Mouse (Mus musculus) MEL (cell line): ENCODE data around the gene Srebf1. TPM values are rescaled to one million over a fixed set of nuclear protein-coding genes. Genes with fewer than 3 reads are reported as not detected.

Experiments used
- DNase-seq: peaks from one replicate; pipeline ENCODE4 v3.0.0; 2011; ENCODE audit warnings: low read depth, low spot score
- H3K27ac ChIP-seq: 2 replicates; pipeline ENCODE4 v1.5.1; 2012; ENCODE audit warnings: low read depth, mild to moderate bottlenecking, control low read depth, low read length, moderate library complexity; ENCODE audit not compliant: control insufficient read depth
- H3K27me3 ChIP-seq, 2 experiments: fragments of 150-350 bp in 1 of 2; sonication (generic) in 1 of 2; 2 replicates each; pipeline ENCODE4 v1.6.1; 2012; ENCODE audit warnings: low read length in 2 of 2, mild to moderate bottlenecking in 2 of 2, improper control_type of control experiment in 1 of 2, moderate library complexity in 1 of 2; ENCODE audit not compliant: insufficient read depth in 2 of 2, control insufficient read depth in 1 of 2
- H3K36me3 ChIP-seq, 2 experiments: 2 replicates each; pipeline ENCODE4 v1.6.1; 2012 to 2014; ENCODE audit warnings: low read length in 2 of 2, improper control_type of control experiment in 1 of 2, inconsistent platforms in 1 of 2, mild to moderate bottlenecking in 1 of 2; ENCODE audit not compliant: insufficient read depth in 2 of 2, control insufficient read depth in 1 of 2
- H3K4me1 ChIP-seq, 2 experiments: fragments of 150-350 bp in 1 of 2; sonication (generic) in 1 of 2; 2 replicates each; pipeline ENCODE4 v1.6.1; 2012; ENCODE audit warnings: low read length in 2 of 2, improper control_type of control experiment in 1 of 2, mild to moderate bottlenecking in 1 of 2; ENCODE audit not compliant: insufficient read depth in 2 of 2, control insufficient read depth in 1 of 2
- H3K4me3 ChIP-seq, 2 experiments: fragments of 150-350 bp in 1 of 2; sonication (generic) in 1 of 2; 2 replicates each; pipeline ENCODE4 v1.5.1; 2012; ENCODE audit warnings: low read depth in 2 of 2, low read length in 2 of 2, mild to moderate bottlenecking in 2 of 2, moderate library complexity in 2 of 2, control low read depth in 1 of 2, improper control_type of control experiment in 1 of 2; ENCODE audit not compliant: control insufficient read depth in 1 of 2, insufficient read depth in 1 of 2
- H3K79me2 ChIP-seq: 2 replicates; pipeline ENCODE4 v1.6.1; 2012; ENCODE audit warnings: mild to moderate bottlenecking, low read length, moderate library complexity; ENCODE audit not compliant: control insufficient read depth, poor library complexity, insufficient read depth
- H3K9ac ChIP-seq: 2 replicates; pipeline ENCODE4 v1.6.1; 2012; ENCODE audit warnings: low read depth, mild to moderate bottlenecking, control low read depth, low read length, moderate library complexity; ENCODE audit not compliant: control insufficient read depth, poor library complexity, severe bottlenecking
- H3K9me3 ChIP-seq: fragments of 150-350 bp; sonication (generic); replicated peaks from 2 replicates; pipeline ENCODE4 v1.6.1; 2012; ENCODE audit warnings: mild to moderate bottlenecking, low read length, improper control_type of control experiment, moderate library complexity; ENCODE audit not compliant: insufficient read depth
- BHLHE40 ChIP-seq: IDR thresholded peaks from 2 replicates; pipeline ENCODE4 v1.6.1; 2012; ENCODE audit warnings: low read depth, mild to moderate bottlenecking, inconsistent platforms, low read length, improper control_type of control experiment, borderline replicate concordance
- GABPA ChIP-seq: IDR thresholded peaks from 2 replicates; pipeline ENCODE4 v1.6.1; 2012; ENCODE audit warnings: low read depth, mild to moderate bottlenecking, inconsistent platforms, low read length, improper control_type of control experiment, moderate library complexity
- HCFC1 ChIP-seq: IDR thresholded peaks from 2 replicates; pipeline ENCODE4 v1.6.1; 2012; ENCODE audit warnings: low read depth, mild to moderate bottlenecking, inconsistent platforms, low read length, improper control_type of control experiment, moderate library complexity
- JUND ChIP-seq: IDR thresholded peaks from 2 replicates; pipeline ENCODE4 v1.6.1; 2011; ENCODE audit warnings: low read depth, mild to moderate bottlenecking, improper control_type of control experiment, low read length
- MAX ChIP-seq: IDR thresholded peaks from 2 replicates; pipeline ENCODE4 v1.6.1; 2011; ENCODE audit warnings: low read length, improper control_type of control experiment
- MEF2A ChIP-seq: IDR thresholded peaks from 2 replicates; pipeline ENCODE4 v1.6.1; 2014; ENCODE audit warnings: low read depth, mild to moderate bottlenecking, inconsistent platforms, low read length, improper control_type of control experiment; ENCODE audit not compliant: poor library complexity, insufficient replicate concordance, severe bottlenecking; ENCODE audit errors: extremely low read depth
- MYB ChIP-seq: IDR thresholded peaks from 2 replicates; pipeline ENCODE4 v1.6.1; 2011; ENCODE audit warnings: mild to moderate bottlenecking, low read depth, low read length, improper control_type of control experiment
- NELFE ChIP-seq: IDR thresholded peaks from 2 replicates; pipeline ENCODE4 v1.6.1; 2011; ENCODE audit warnings: low read depth, low read length, improper control_type of control experiment
- POLR2AphosphoS2 ChIP-seq: IDR thresholded peaks from 2 replicates; pipeline ENCODE4 v1.6.1; 2011; ENCODE audit warnings: low read length, improper control_type of control experiment
- RCOR1 ChIP-seq: IDR thresholded peaks from 2 replicates; pipeline ENCODE4 v1.6.1; 2012; ENCODE audit warnings: low read depth, mild to moderate bottlenecking, inconsistent platforms, low read length, improper control_type of control experiment
- SMC3 ChIP-seq: IDR thresholded peaks from 2 replicates; pipeline ENCODE4 v1.6.1; 2011; ENCODE audit warnings: low read depth, low read length, improper control_type of control experiment
- TCF12 ChIP-seq: IDR thresholded peaks from 2 replicates; pipeline ENCODE4 v1.6.1; 2014; ENCODE audit warnings: low read depth, mild to moderate bottlenecking, inconsistent platforms, low read length, improper control_type of control experiment, moderate library complexity
- USF1 ChIP-seq: IDR thresholded peaks from 2 replicates; pipeline ENCODE4 v1.6.1; 2014; ENCODE audit warnings: low read depth, mild to moderate bottlenecking, inconsistent platforms, low read length, improper control_type of control experiment, moderate library complexity
- ZMIZ1 ChIP-seq: IDR thresholded peaks from 2 replicates; pipeline ENCODE4 v1.6.1; 2012; ENCODE audit warnings: low read depth, mild to moderate bottlenecking, inconsistent platforms, low read length, improper control_type of control experiment, moderate library complexity
- polyA plus RNA-seq, 2 experiments: library from polyadenylated mRNA; stranded (reverse) in 1 of 2; unstranded in 1 of 2; fragments of >175 nt in 1 of 2; fragments of >200 nt in 1 of 2; gene quantifications; 2 replicates each; pipeline versions ENCODE4 v1.2.1 to v1.2.4; 2012; ENCODE audit warnings: low replicate concordance in 2 of 2, low read depth in 1 of 2; ENCODE audit not compliant: insufficient read length in 2 of 2, insufficient read depth in 1 of 2, missing spikeins in 1 of 2
- total RNA-seq: library from RNA; depleted of rRNA; stranded (reverse); fragments of 300-350 nt; gene quantifications from 2 replicates; pipeline ENCODE4 v1.2.3, GENCODE M21; 2012

Srebf1 gene
- total and polyA plus RNA-seq, 3 experiments = 241 to 288 TPM; not detected in 1

- Histone ChIP-seq H3K4me3 (no peak overlapping the region), H3K27ac (no peak overlapping the region), H3K79me2 (no peaks in the 10 kb centered on the region), H3K9me3 (no peaks in the 10 kb centered on the region), H3K4me1 (no peaks in the 10 kb centered on the region), H3K36me3 (peaks cover 0 to 17% of the 10 kb centered on the region in 2 experiments; a peak in 2 of 4 replicates), H3K9ac (no peak overlapping the region), H3K27me3 (no peaks in the 10 kb centered on the region)
- no peak for DNase-seq
- no peak for TF ChIP-seq JUND
- TF ChIP-seq SMC3 = 0 out of 2 replicates have a peak, but pooled peaks have one; percentile 5
- TF ChIP-seq POLR2AphosphoS2 = peak; percentile 66; the same call in 1 of the 2 replicates
- TF ChIP-seq ZMIZ1 = 0 out of 2 replicates have a peak, but pooled peaks have one; percentile 12
Measured at GRCm38 (mm10) chr11:60198651-60199050, 23.7 kb downstream of the Srebf1 start.

GRCm38 (mm10) chr11:60197998-60198619 is 24.3 kb downstream of the Srebf1 start:
- DNase-seq = peak; percentile 32
- Histone ChIP-seq H3K4me1 (no peaks in the 10 kb centered on the region), H3K79me2 (no peaks in the 10 kb centered on the region), H3K4me3 (no peak overlapping the region), H3K9me3 (no peaks in the 10 kb centered on the region), H3K27ac (no peak overlapping the region), H3K27me3 (no peaks in the 10 kb centered on the region), H3K9ac (no peak overlapping the region), H3K36me3 (peaks cover 0 to 15% of the 10 kb centered on the region in 2 experiments; a peak in 2 of 4 replicates)
- TF ChIP-seq GABPA = no peak
- peak; percentile 36; the same call in 1 of the 2 replicates for TF ChIP-seq ZMIZ1
- TF ChIP-seq JUND = no peak
- TF ChIP-seq POLR2AphosphoS2 = peak; percentile 85

DNA sequence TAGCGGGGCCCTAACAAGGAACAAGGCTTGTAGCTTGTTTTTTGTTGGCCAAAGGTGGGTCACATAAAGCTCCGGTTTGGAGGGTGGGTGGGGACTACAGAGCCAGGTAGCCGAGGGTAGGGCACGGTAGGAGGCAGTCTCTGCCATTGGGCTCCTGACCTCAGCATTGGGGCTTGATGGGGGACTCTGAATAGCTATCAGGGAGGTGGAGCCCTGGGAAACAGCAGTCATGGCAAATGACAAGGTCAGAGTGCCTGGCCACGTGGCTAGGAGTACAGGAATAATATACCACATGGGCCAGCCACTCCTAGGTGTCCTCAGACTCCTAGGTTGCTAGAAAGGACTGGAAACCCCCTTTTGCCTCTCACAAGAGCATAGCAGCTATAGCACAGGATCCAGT is 26.0 kb downstream of the Srebf1 start:
- TF ChIP-seq BHLHE40 (no peak), MYB (no peak), MAX (no peak), RCOR1 (no peak), TCF12 (no peak), HCFC1 (no peak), MEF2A (no peak), NELFE (no peak), USF1 (no peak)
- Histone ChIP-seq H3K79me2 (no peaks in the 10 kb centered on the region), H3K9ac (no peak overlapping the region), H3K9me3 (no peaks in the 10 kb centered on the region), H3K4me3 (no peak overlapping the region), H3K4me1 (no peaks in the 10 kb centered on the region), H3K36me3 (peaks cover 0 to 10% of the 10 kb centered on the region in 2 experiments; a peak in 2 of 4 replicates), H3K27me3 (no peaks in the 10 kb centered on the region), H3K27ac (no peak overlapping the region)
- DNase-seq = no peak
